Mouse (Mus musculus) embryonic facial prominence, embryonic 13.5 days (tissue): ENCODE data around the gene Otop1. TPM values are rescaled to one million over a fixed set of nuclear protein-coding genes. Genes with fewer than 3 reads are reported as not detected.

ENCODE experiments used
- ATAC-seq: fragments of 200-750 bp; cut with Nextera tagmentation; 2 replicates; pipeline ENCODE4 v1.8.0; 2017; ENCODE audit warnings: low read depth; ENCODE audit not compliant: insufficient number of reproducible peaks, insufficient read depth, low FRiP score, low TSS enrichment
- H3K27ac ChIP-seq: fragments of 300-500 bp; sonication (generic); 2 replicates; pipeline ENCODE4 v1.5.1; 2015; ENCODE audit warnings: moderate library complexity, mild to moderate bottlenecking, inconsistent platforms
- H3K27me3 ChIP-seq: fragments of 300-500 bp; sonication (generic); 2 replicates; pipeline ENCODE4 v1.6.1; 2015; ENCODE audit warnings: mild to moderate bottlenecking, inconsistent platforms
- H3K36me3 ChIP-seq: fragments of 300-500 bp; sonication (generic); 2 replicates; pipeline ENCODE4 v1.6.1; 2015; ENCODE audit warnings: mild to moderate bottlenecking, inconsistent platforms
- H3K4me1 ChIP-seq: fragments of 300-500 bp; sonication (generic); 2 replicates; pipeline ENCODE4 v1.6.1; 2015; ENCODE audit warnings: inconsistent platforms
- H3K4me2 ChIP-seq: fragments of 300-500 bp; sonication (generic); 2 replicates; pipeline ENCODE4 v1.6.1; 2015; ENCODE audit warnings: moderate library complexity, mild to moderate bottlenecking, inconsistent platforms
- H3K4me3 ChIP-seq: fragments of 300-500 bp; sonication (generic); 2 replicates; pipeline ENCODE4 v1.5.1; 2015; ENCODE audit warnings: mild to moderate bottlenecking, inconsistent platforms
- H3K9ac ChIP-seq: fragments of 300-500 bp; sonication (generic); 2 replicates; pipeline ENCODE4 v1.6.1; 2015; ENCODE audit warnings: mild to moderate bottlenecking, inconsistent platforms
- H3K9me3 ChIP-seq: fragments of 300-500 bp; sonication (generic); 2 replicates; pipeline ENCODE4 v1.6.1; 2016; ENCODE audit warnings: inconsistent platforms
- WGBS: fragments of 180-500 bp; shearing (Covaris S2); methylation state at CpG from one replicate; pipeline ENCODE4 v1.1.7; 2015; ENCODE audit warnings: mixed read lengths; 5-methylcytosine and 5-hydroxymethylcytosine counted together
- polyA plus RNA-seq: library from polyadenylated mRNA; unstranded; fragments of >200 nt; fragmentation: Nextera tagmentation; extraction: Ambion mirVana; gene quantifications from 2 replicates; pipeline ENCODE4 v1.2.1, GENCODE M21; 2015

Otop1 gene
- polyA plus RNA-seq: not detected in 2 replicates

DNA sequence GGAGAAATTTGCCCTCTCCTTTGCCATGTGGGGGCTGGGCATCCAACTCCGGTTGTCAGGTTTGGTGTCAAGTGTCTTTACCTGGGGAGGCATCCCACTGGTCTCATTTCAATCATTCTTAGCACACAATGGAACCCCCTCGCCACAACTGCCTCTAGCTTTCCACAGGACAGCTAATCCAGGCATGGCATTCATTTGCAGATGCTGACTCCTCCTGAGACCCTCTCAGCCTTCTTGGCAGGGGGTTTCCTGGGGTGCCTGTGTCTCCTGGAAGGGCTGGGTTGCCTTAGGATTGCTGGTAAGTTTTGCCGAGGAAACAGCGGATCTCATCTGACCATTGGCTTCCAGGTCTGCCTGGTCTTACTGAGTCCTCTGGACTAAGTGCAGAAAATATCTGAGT lies at the start of gene Otop1:
TSS of gene Otop1 (plus strand) at position 202 of the 400 bp plus-strand sequence.
- H3K4me2 ChIP-seq: peak within 1 kb of the TSS; percentile 60
- WGBS: 8% methylated on average over 4 of the region's 4 CpGs
- no peak for ATAC-seq
- no peak within 1 kb of the TSS for H3K27ac ChIP-seq
- H3K9ac ChIP-seq: 0 out of 2 replicates have a peak within 1 kb of the TSS, but pooled peaks have one; percentile 36
- H3K4me1 ChIP-seq: peaks cover 27% of the 10 kb centered on the region
- peak within 1 kb of the TSS; percentile 39 for H3K4me3 ChIP-seq
- peaks cover 75% of the 10 kb centered on the region for H3K27me3 ChIP-seq
- peaks cover 10% of the 10 kb centered on the region; the same call in 1 of the 2 replicates for H3K36me3 ChIP-seq
- H3K9me3 ChIP-seq: no peaks in the 10 kb centered on the region

DNA sequence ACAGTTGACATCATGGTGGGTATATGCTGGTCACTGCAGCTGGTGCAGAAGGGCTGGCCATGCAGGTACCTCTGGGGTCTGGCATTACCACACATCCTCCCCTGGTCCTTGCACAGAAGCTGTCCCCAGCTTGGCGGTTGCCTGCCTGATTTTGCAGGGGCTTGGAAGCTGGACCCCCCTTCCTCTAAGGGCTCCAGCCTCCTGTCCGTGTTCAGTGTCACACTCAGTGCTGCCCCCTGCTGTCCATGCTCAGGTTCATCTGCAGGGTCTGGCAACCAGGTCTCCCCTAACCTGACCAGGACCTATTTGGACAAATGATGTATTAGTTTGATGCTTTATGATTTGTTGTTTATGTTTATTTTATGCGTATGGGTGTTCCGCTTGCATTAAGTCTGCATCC lies 40.4 kb upstream of the Otop1 start:
- no peaks in the 10 kb centered on the region for H3K4me1 ChIP-seq
- no peak overlapping the region for H3K27ac ChIP-seq
- WGBS: 59% methylated on average over 4 of the region's 4 CpGs
- H3K36me3 ChIP-seq: peaks cover 61% of the 10 kb centered on the region
- peak; percentile 20; the same call in 1 of the 2 replicates for ATAC-seq
- no peak overlapping the region for H3K4me3 ChIP-seq
- no peak overlapping the region for H3K4me2 ChIP-seq
- H3K27me3 ChIP-seq: no peaks in the 10 kb centered on the region
- no peaks in the 10 kb centered on the region for H3K9me3 ChIP-seq
- no peak overlapping the region for H3K9ac ChIP-seq

DNA sequence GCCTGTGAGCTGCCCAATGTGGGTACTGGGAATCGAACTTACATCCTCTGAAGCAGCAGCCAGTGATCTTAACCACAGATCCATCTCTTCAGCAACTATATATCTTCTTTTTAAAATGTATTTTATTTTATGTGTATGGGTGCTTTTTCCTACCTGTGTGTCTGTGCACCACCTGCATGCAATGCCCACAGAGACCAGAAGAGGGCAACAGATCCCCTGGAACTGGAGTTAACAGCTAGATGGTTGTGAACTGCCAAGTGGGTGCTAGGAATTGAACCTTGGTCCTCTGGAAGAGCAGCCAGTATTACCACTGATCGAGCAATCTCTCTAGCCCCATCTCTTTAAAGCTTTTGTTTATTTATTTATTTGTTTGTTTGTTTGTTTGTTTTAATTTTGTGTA lies 39.1 kb upstream of the Otop1 start:
- Histone ChIP-seq H3K27me3 (no peaks in the 10 kb centered on the region), H3K4me2 (no peak overlapping the region), H3K36me3 (peaks cover 49% of the 10 kb centered on the region), H3K9me3 (no peaks in the 10 kb centered on the region), H3K9ac (no peak overlapping the region), H3K4me3 (no peak overlapping the region), H3K27ac (no peak overlapping the region), H3K4me1 (peaks cover 7% of the 10 kb centered on the region; the same call in 1 of the 2 replicates)
- no peak for ATAC-seq
- WGBS: 90% methylated on average over 2 of the region's 2 CpGs

DNA sequence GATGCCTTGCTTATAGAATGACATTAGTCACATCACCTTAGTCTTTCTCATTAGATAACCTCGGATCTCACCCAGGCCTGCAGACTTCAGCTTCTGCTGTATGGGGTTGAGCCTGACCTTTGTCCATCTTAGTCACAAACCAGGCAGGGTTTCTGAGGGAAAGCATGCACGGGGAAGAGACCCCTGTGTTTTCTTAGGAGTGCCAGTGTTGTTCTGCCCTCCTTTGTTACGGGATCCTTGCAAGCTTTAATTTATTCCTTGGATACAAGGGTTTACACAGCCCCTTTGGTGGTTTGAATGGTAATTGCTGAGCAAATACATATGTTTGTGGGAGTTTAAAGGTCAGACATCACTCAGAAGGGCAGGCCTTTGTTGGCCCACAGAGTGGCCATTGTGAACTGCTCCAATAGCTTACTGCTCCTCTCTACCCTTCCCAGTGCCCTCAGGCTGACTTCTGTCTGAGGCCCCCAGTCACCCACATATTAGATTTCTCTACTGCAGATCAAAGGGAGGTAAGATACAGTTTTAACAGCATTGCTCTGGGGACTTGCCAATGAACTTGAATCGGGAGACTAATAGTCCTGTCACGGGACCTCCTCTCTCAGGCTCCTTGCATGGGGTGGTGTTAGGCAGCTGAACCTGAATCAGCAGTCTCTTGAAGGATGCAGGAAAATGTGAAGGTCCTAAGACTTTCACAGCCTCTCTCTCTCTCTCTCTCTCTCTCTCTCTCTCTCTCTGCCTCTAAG lies 34.9 kb upstream of the Otop1 start:
- H3K36me3 ChIP-seq: peaks cover 10% of the 10 kb centered on the region

DNA sequence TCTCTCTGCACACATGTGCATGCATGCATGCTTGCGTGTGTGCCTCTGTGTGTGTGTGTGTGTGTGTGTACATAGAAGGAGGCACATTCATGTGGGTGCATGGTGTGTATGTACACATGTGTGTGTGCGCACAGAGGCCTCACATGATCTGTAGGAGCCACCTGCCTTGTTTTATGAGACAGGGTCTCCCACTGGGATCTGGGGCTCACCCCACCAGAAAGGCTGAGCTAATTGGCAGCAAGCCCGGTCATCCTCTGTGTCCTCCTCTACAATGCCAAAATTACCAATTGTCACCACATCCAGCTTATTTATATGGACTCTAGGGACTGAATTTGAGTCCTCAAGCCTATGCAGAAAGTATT lies 34.3 kb upstream of the Otop1 start:
- no peaks in the 10 kb centered on the region for H3K27me3 ChIP-seq
- 79% methylated on average over 3 of the region's 3 CpGs for WGBS
- no peak for ATAC-seq

More for the DNA sequence above, 34.9 kb upstream of the Otop1 start:
- Histone ChIP-seq H3K4me1 (peaks cover 7% of the 10 kb centered on the region; the same call in 1 of the 2 replicates), H3K9me3 (no peaks in the 10 kb centered on the region), H3K4me2 (no peak overlapping the region), H3K27ac (no peak overlapping the region), H3K9ac (no peak overlapping the region), H3K27me3 (no peaks in the 10 kb centered on the region), H3K4me3 (no peak overlapping the region)
- ATAC-seq: no peak
- 18% methylated on average over 5 of the region's 5 CpGs for WGBS

DNA sequence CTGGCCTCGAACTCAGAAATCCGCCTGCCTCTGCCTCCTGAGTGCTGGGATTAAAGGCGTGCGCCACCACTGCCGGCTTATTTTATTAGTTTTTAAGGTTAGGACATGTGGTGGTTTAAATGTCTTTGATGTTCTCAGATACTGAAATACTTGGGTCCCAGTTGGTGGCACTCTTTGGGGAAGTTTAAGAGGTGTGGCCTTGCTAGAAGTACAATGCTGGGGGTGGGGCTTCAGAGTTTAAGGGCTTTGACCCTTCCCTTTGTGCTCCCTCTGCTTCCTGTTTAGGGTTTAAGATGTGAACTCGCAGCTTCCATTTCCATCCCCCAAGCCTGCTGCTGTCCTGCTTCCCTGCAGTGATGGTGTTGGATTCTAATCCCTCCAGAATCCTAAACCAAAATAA lies 33.8 kb upstream of the Otop1 start:
- WGBS: 81% methylated on average over 6 of the region's 6 CpGs
- no peaks in the 10 kb centered on the region for H3K36me3 ChIP-seq
- no peak overlapping the region for H3K4me3 ChIP-seq
- no peaks in the 10 kb centered on the region for H3K27me3 ChIP-seq
- H3K9ac ChIP-seq: no peak overlapping the region
- no peak for ATAC-seq
- no peak overlapping the region for H3K4me2 ChIP-seq
- H3K4me1 ChIP-seq: peaks cover 7% of the 10 kb centered on the region; the same call in 1 of the 2 replicates
- no peaks in the 10 kb centered on the region for H3K9me3 ChIP-seq
- no peak overlapping the region for H3K27ac ChIP-seq

More for the DNA sequence above, 34.3 kb upstream of the Otop1 start:
- Histone ChIP-seq H3K4me3 (no peak overlapping the region), H3K27ac (no peak overlapping the region), H3K36me3 (peaks cover 5% of the 10 kb centered on the region), H3K4me1 (peaks cover 7% of the 10 kb centered on the region; the same call in 1 of the 2 replicates), H3K9me3 (no peaks in the 10 kb centered on the region), H3K9ac (no peak overlapping the region), H3K4me2 (no peak overlapping the region)

DNA sequence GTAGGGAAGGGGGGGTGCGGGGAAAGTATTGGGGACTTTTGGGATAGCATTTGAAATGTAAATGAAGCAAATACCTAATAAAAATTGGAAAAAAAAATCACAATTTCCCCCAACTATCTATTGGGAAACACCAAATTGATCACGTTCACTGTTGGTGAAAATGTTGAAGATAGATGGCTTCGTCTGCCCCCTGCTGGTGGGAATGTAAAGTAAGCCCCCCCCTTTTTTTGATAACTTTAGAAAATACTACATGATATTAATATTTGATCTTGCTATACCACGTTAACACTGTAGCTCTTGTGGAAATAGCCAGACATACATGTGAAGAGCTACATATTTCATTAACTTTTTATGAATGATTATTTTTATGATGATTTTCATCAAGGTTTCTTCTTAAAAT lies 20.6 kb upstream of the Otop1 start:
- 39% methylated on average over 4 of the region's 4 CpGs for WGBS
- no peak overlapping the region for H3K4me2 ChIP-seq
- no peak for ATAC-seq

DNA sequence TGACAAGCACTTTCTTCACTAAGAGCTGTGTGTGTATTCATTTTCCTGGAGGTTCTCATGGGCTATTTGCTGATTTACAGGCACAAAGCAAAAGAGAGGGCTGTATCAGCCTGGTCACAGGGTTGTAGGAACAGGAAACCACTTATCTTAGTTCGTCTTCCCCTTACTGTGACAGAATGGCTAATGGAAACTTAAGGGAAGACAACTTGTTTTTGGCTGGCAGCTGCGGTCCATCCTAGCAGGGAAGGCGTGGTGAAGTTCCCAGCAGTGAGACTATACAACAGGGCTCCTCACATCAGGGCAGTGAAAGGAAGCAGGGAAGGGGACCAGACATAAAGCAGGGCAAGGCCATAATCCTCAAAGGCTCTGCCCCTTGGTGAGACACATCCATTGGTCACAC lies 20.1 kb upstream of the Otop1 start:
- Histone ChIP-seq H3K9me3 (no peaks in the 10 kb centered on the region), H3K27ac (no peak overlapping the region), H3K36me3 (no peaks in the 10 kb centered on the region), H3K9ac (no peak overlapping the region), H3K4me3 (no peak overlapping the region), H3K4me2 (no peak overlapping the region), H3K27me3 (no peaks in the 10 kb centered on the region), H3K4me1 (no peaks in the 10 kb centered on the region)
- 80% methylated on average over 3 of the region's 3 CpGs for WGBS
- ATAC-seq: no peak

More for the DNA sequence above, 20.6 kb upstream of the Otop1 start:
- no peak overlapping the region for H3K4me3 ChIP-seq
- H3K27ac ChIP-seq: no peak overlapping the region
- H3K9me3 ChIP-seq: no peaks in the 10 kb centered on the region
- no peaks in the 10 kb centered on the region for H3K36me3 ChIP-seq
- no peaks in the 10 kb centered on the region for H3K4me1 ChIP-seq
- no peak overlapping the region for H3K9ac ChIP-seq
- no peaks in the 10 kb centered on the region for H3K27me3 ChIP-seq

DNA sequence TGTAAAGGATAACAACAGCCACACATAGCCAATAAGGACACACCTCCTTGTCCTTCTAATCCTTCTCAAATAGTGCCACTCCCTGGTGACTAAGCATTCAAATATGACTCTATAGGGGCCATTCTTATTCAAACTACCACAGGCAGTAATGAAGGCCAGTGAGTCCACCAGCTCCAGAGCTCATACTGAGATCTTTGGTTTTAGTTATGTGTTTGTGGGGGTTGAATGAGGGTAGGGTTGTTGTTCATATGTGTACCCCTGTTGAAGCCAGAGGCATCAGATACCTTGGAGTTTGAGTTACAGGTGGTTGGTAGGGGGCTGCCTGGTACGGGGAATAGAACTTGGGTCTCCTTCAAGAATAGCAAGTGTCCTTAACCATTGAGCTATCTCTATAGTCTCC lies 19.2 kb upstream of the Otop1 start:
- H3K9me3 ChIP-seq: no peaks in the 10 kb centered on the region
- no peaks in the 10 kb centered on the region for H3K36me3 ChIP-seq
- no peaks in the 10 kb centered on the region for H3K27me3 ChIP-seq
- H3K4me1 ChIP-seq: peaks cover 5% of the 10 kb centered on the region; the same call in 1 of the 2 replicates
- no peak overlapping the region for H3K27ac ChIP-seq
- H3K4me3 ChIP-seq: no peak overlapping the region
- H3K9ac ChIP-seq: no peak overlapping the region
- H3K4me2 ChIP-seq: no peak overlapping the region
- WGBS: 83% methylated on average over 1 of the region's 1 CpGs
- ATAC-seq: no peak

DNA sequence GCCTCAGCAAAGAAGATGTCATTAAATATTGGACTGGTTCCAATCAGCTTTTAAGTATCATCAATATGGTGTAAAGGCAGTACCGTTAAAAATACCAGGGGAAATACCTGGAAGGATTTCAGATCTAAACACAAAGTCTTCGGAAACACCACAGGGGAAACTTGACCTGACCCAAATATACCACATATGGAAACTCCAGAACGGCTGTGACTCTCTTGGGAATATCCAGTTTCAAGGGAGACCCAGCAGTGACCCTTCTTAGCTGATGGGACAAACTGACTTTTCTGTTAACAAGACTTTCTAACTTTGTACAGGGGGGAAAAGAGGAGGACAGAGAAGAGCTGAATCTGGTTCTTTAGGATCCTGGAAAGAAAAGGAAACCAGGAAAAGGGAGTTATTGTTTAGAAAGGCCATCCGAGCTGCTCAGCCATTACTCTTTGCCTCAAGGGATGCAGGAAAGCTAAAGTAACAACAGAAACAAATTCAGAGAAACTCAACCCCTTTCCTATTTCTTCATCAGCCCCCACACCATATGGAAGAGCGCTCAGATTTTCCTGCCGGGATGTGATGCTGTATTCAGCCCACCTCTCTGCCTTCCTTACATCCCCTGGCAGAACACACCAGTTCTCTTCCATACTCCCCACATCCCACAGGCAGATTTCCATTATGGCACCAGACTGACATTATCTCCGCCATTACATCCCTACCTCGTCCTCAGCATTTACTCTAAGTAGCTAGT lies 17.6 kb upstream of the Otop1 start:
- Histone ChIP-seq H3K36me3 (peaks cover 10% of the 10 kb centered on the region), H3K9me3 (no peaks in the 10 kb centered on the region), H3K4me2 (no peak overlapping the region), H3K4me1 (peaks cover 5% of the 10 kb centered on the region; the same call in 1 of the 2 replicates), H3K4me3 (no peak overlapping the region), H3K27me3 (no peaks in the 10 kb centered on the region), H3K27ac (no peak overlapping the region), H3K9ac (no peak overlapping the region)
- no peak for ATAC-seq
- WGBS: 30% methylated on average over 8 of the region's 8 CpGs

DNA sequence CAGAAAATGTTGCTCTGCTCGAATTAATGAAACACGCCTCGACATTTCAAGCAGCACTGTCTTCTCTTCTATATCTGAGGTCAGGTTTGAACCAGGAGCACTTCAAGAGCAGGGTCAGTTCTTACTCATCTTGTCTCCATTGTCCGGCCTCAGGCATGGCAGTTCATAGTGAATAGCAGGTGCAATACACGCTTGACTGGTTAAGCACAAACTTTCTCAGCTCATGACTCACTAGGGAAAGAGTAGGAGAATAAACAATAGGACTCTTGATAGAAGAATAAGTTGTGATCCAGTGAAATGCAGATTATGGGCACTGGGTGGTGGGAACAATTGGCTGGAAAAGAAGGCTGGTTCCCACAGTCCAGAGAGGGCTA lies 17.0 kb upstream of the Otop1 start:
- peaks cover 5% of the 10 kb centered on the region; the same call in 1 of the 2 replicates for H3K4me1 ChIP-seq
- no peaks in the 10 kb centered on the region for H3K27me3 ChIP-seq
- no peak overlapping the region for H3K4me2 ChIP-seq
- H3K27ac ChIP-seq: no peak overlapping the region
- no peak overlapping the region for H3K9ac ChIP-seq
- H3K9me3 ChIP-seq: no peaks in the 10 kb centered on the region
- no peak for ATAC-seq
- 77% methylated on average over 5 of the region's 5 CpGs for WGBS
- peaks cover 16% of the 10 kb centered on the region for H3K36me3 ChIP-seq
- H3K4me3 ChIP-seq: no peak overlapping the region
